Mouse (Mus musculus): ENCODE measurements around the gene 4930563M21Rik.
"Not testable (repeated sequence)": the region's sequence is repeated elsewhere in the genome, so short reads cannot be mapped to it uniquely, and the experiment has no call there.

DNA sequence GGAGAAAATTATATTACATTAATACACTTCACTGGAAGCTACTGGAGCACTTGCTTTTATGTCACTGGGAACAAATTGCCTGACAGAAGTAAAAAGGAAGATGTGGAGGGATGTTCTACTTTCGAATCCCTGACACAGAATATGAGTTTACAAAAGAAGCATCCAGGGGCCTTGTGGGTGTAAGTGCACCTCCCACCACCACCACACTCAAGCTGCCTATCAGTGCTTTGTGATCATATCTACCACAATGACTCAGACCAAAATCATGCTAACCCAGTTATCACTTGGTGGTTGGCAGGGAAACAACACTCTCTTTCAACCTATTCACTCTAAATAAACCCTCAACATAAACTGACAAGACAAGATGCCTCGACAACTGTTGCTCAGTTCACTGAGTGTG is 5.7 kb downstream of the 4930563M21Rik start:
- not testable (repeated sequence) for TF ChIP-seq TAL1, GATA1 (IDR thresholded peaks at IDR 0.05; ENCODE audit: low read length)

All from erythroblast, embryonic 14.5 days (primary cell).